Mouse (Mus musculus) erythroblast, embryonic 14.5 days (primary cell): Measurements from ENCODE around the gene Synpo2.

ENCODE experiments used
- GATA1 ChIP-seq: IDR thresholded peaks from 2 replicates; pipeline ENCODE4 v1.6.1; 2012; ENCODE audit warnings: low read length, inconsistent platforms, mixed read lengths
- TAL1 ChIP-seq: IDR thresholded peaks from 3 replicates; pipeline ENCODE4 v1.6.1; 2012; ENCODE audit warnings: low read length, inconsistent platforms, mixed read lengths

DNA sequence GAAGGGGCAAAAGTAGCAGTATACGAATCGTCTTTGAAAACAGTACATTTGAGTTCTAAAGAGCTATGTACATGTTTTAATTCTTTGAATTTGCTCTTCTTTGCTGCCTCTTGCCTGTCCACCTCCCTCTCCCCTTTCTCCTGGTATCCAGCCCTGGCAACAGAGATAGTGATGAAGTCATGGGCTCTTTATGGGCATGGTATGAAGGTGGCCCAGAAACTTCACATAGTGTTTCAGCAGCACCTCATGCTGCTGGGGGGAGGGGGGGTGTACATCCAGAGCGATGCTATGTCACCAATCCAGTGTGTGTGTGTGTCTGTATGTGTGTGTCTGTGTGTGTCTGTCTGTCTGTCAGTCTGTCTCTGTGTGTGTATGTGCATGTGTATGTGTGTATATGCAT lies 95.8 kb downstream of the Synpo2 start:
- no peak for TF ChIP-seq TAL1
- no peak for TF ChIP-seq GATA1
